Mouse (Mus musculus) right cerebral cortex, postnatal 36 days (tissue): ENCODE data around the gene Gpr68.

Experiments
- DNase-seq, 2 experiments: peaks; one replicate each; pipeline ENCODE4 v3.0.0; 2022; ENCODE audit warnings: low spot score in 2 of 2, mixed read lengths in 1 of 2

The Gpr68 gene

DNA sequence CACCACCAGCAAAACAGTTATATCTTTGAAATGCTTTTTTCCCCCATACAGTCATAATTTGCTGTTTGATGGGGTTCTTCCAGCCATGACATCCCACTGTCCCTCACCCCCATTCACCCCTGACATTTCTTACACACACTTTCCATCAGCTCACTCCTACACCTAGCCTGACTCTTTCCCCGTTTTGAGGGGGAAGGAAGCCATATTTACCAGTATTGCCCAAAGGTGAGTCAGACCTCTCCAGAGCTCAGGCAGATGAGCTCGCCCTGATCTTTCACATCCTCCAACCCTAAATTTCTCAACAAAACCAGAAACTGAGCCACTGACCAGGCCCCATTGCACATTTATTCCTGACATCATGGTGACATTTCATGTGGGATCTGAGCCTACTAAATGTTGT is 36.2 kb downstream of the Gpr68 start:
- no peak for DNase-seq

DNA sequence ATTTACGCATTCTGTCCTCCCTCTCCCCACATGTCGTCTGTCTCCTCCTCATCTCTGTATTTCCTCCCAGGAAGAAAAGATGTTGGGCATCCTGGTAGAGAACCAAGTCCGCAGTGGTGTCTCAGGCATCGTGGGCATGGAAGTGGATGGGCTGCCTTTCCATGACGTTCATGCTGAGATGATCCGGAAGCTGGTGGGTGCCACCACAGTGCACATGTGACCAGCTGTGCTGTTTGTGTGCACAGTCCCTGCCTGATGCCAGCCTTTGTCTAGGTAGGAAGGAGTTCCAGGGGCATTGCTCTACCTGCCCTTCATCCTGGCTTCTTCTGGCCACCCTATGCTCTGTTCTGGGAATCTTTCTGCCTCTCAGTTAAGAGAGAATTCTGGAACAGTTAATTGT is 36.8 kb downstream of the Gpr68 start:
- DNase-seq: no peak

DNA sequence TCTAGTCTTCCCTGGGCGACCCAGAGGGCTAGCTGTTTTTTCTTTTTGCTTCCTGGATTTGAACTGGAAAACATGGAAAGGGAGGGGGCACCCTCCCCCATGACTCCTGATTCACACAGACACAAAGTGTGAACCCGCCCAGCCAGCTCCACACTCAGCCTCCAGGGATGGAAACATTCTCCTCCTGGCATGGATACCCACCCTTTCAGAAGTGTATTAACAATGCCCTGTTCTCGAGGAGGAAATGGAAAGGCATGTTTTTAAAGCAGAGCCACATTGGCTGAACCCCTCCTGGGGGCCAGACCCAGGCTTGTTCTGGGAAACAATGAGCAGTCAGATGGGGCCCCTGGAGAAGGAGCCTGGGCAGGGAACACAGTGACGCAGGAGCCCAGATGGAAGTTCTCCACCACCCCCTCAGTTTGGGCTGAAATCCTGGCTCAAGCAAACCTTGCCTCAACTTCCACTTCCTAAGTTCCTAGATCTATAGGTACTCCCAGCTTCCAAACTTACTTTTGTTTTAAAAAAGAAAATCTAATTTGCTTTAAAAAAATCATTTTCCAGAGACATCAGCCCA is 39.9 kb downstream of the Gpr68 start:
- no peak for DNase-seq

DNA sequence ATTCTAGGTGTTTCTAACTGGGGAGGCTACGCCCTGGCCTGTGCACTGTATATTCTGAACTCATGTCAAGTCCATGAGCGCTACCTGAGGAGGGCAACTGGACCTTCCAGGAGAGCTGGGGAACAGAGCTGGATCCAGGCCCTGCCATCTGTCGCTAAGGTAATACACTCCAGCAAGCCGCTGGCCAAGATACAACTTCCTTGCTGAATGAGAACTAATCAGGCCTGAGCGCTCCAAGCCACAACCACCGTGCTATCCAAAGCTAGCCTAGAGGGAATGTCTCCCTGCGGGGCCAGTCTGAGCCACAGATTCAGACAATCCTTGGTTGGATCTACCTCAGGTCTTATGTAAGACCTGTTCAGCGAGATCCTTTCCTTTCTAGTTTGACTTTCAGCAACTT is 40.9 kb downstream of the Gpr68 start:
- DNase-seq: no peak

DNA sequence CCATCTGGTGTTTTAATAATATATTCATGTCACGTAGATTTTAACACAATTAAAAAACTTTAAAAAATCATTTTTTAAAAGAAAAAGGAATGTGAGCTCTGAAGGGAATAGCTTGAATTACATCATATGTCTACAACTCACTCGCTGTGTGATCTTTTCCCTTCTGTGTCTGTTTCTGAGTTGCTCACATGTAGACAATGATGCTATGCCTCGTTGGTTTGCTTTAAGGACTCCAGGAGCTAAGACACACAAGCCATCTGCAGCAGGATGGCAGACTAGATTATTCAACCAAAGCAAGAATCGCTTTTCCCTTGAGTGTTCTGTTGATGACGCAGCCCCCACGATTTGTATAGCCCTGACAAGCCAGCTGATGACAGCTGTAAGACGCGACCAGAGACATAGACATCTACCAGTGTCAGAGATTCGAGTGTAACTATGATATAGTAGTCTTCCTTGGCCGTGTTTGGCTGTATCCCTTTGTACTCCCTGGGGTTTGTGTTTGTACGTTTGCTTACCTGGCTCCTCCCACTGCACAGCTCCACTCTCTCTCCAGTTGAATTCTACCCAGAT is 42.4 kb downstream of the Gpr68 start:
- no peak for DNase-seq

DNA sequence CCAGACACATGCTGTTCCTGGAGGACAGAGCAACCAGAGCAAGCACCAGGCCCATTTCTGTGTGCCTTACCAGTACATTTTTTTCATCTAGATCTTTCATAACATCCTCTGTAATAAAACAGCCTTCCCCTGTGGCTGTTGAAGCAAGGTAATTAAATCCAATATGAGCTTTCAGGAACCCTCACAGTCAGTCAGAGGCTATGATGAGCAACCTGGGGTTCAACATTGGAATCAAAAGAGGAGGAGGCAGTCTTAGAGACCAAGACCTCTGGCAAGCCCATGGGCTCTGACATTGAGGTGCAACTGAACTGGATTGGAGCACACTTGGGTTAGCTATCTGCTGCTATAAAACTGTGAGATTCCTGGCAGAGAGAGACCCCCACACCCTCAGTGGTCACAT is 42.9 kb downstream of the Gpr68 start:
- DNase-seq: no peak

DNA sequence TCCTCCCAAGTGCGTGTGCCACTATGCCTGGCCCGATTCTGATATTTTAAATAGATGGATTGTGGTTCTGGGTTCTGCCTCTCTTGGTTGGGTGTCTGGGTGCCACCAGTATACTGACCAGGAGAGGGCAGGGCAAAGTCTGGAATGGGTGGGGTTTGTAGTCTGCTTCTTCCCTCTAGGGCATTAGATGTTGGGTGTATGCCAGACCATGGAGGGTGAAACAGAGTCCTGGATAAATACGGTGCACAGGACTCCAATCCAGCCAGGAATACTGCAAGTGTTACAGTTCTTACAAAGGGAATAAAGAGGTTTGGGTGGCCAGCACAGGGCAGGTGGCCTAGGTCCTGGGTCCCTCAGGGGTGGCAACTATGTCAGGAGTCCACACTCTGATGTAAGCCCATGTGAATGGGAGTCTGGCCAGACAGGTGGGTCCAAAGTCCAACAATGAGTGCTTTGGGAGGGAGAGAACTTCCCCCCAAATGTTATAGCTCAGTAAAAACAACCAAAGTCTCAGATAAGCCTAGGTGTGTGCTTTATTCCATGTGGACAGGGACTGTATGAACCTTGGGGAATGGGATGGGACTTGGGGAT is 45.0 kb downstream of the Gpr68 start:
- no peak for DNase-seq

DNA sequence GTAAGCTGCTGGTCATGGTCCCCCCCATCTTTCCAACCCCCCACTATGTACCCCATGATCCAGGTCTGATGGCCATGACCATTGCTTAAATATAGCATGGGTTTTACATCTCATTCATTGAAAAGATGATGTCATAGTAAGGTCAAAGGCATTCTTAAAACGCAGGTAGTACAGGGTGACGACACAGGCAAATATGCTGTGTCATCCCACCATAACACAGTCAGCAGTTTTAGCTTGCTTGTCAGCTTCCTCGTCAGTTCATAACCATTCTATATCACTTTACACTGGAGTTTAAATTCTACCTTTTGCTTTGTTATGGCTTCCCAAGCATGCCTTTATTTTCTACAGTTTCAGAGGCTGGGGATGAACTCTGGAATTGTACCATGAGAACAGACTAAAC is 45.7 kb downstream of the Gpr68 start:
- no peak for DNase-seq

DNA sequence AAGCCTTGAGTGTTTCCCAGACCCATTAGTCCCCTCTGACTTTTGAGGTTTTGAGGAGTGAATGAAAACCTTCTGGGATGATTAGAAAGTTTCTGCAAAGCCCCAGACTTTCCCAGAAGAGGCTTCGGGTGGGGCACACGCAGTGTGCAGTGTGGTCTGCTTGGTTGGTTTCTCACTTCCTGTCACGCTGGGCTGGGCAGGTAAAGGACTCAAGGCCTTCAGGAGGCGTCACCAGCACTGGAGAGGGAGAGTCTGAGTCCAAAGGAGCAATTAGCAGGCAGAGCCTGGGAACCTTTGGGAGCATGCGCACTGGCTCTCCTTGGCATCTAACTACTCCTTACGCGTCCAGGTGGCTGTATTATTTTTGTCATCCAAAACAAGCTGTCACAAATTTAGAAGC is 50.2 kb downstream of the Gpr68 start:
- DNase-seq: no peak

DNA sequence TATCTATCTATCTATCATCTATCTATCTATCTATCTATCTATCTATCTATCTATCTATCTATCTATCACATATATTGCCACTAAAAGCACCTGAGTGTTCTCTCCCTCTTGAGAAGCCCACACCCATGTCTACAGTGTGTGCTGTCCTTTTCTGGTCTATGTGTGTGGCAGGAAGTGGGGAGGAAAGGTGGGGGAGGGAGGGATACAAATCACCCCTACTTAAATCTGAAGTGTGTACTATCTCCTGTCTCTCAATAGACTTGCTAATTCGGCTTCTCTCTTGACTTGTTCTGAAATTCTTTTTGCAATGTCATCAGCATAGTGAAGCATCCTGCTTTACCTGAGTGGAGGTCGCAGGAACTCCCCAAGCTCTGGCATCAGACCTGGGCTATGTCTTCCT is 51.7 kb downstream of the Gpr68 start:
- no peak for DNase-seq

DNA sequence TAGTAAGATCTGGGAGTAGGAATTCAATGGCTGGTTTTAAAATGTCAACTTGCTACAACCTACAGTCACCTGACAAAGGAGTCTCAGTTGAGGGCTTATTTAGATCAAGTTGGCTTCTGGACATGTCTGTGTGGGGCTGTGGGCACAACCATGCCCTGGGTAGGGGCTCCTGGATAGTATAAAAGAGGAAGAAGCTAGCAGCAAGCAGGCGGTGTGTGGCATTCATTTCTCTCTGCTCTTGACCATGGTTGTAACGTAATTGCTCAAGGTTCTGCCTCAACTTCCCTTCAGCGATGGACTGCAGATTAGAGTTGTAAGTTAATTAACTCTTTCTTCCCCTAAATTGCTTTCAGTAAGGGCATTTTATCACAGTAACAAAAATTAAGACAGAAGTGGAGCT is 55.6 kb downstream of the Gpr68 start:
- DNase-seq: no peak

DNA sequence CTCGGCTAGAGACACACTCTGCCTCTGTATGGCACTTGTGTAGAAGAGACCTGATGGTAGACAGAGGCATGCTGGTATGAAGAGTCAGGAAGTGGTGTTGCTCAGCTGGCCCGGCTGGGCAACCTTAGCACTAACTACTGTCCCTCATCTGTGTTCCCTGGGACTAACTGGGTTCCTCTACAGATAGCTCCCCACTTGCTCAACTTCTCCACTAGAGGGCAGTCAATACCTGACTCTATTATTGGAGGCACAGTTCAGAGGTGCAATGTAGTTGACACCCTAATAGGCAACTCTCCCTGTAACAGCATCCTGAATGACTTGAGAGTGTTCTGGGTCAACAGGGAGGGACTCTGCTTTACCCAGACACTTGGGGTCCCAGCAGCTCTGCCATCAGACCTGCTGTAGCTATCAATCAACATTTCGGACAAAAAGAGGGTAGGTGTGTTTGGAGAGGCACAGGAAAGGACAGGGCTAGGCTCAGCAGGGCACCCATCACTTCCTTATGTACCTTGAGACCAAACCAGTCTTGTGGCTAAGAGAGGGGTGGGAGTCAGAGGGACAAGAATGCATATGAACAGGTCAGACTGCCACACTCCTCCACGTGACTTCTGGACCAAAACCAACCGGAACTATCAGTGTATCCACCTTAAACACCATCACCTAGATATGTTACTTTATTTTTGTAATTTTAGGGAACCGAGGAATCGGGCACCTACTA is 58.4 kb downstream of the Gpr68 start:
- DNase-seq: peak in 1 of 2 experiments; percentile 19

DNA sequence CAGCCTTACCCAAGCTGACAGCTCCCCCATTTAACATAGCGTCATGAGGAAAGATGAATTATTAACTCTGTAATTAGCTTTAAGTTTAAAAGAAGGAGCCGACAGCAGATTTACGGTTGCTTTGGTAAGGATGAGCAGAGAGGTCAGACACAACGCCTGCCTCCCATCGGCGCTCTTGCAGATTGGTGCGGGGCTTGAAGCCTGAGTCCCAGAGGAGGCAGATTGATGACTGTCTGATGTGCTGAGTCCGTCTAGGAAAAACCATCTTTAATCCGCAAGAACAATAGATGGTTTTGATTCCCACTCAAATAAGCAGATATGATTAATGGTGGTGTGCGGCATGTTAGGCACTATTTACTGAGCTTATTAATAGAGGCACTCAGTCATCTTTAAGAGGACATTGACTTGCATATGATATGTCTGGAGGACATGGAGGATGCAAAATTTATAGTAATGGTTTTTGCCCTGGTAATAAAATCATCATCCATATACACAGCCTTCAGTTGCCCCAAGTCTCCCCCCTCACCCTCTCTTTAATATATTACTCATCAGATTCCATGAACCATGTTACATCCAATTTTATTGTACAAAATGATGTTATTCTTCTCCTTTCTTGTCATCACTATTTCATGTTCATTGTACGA is 60.4 kb downstream of the Gpr68 start:
- DNase-seq: no peak

DNA sequence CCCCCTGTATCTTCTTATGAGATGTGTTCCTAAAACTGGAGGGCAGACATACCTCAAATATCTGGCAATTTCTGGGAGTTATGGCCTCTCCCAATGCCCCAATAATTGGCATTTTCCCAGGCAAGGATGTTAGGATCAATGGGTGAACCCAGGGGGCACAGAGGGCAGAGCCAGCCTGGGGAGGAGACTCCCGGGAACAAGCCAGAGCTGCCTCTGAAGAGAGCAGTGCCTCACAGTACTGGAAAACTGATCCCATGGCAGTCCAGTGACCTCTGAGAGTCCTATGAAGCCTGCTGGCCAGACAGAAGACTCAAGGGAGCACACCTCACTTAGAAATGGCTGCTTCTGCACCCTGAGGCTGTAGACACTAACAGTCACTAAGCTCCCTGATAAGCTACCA is 61.4 kb downstream of the Gpr68 start:
- DNase-seq: no peak

DNA sequence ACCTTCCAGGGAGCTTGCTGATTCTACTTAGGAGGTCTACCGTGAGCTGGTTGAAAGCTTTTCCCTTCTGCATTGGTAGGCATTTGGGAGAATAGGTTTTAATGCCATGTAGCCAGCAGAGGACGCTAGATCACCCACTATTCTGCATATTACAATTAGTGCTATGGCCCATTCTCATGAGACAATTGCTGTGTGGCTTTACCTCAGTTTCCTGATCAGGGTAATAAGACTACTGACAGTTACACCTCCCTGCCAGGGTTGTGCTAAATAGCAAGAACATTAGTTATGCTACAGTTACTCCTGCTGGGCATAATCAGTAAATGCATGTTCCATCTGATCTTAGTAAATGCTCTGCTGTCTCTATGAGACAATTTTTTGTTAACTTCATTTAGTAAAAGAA is 62.2 kb downstream of the Gpr68 start:
- no peak for DNase-seq

DNA sequence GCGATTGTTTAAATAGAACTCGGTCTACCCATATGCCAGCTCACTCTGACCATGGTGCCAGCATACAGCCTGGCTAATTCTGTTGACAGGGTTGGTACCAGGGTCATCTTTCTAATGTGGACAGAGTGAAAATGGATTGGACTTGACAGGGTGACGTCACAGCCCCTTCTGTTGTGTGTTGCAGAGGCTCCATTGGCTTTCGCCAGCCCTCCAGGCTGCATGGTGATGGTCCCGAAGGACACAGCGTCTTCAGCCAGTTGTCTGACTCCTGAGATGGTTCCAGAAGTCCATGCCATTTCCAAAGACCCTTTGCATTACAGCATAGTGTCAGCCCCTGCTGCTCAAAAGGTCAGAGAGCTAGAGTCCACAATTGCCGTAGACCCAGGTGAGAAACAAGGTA is 63.5 kb downstream of the Gpr68 start:
- no peak for DNase-seq

DNA sequence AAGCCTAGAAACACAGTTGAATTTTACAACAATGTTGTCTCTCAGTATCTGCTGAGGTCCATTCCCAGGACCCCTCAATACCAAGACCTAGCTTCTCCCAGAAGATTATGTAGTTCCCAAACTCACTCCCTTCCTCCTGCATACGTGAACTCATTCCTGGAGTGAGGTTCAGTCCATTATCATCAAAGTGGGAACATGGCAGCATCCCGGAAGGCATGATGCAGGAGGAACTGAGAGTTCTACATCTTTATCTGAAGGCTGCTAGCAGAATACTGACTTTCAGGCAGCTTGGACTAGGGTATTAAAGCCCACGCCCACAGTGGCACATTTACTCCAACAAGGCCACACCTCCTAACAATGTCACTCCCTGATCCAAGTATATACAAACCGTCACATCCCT is 64.8 kb downstream of the Gpr68 start:
- no peak for DNase-seq

DNA sequence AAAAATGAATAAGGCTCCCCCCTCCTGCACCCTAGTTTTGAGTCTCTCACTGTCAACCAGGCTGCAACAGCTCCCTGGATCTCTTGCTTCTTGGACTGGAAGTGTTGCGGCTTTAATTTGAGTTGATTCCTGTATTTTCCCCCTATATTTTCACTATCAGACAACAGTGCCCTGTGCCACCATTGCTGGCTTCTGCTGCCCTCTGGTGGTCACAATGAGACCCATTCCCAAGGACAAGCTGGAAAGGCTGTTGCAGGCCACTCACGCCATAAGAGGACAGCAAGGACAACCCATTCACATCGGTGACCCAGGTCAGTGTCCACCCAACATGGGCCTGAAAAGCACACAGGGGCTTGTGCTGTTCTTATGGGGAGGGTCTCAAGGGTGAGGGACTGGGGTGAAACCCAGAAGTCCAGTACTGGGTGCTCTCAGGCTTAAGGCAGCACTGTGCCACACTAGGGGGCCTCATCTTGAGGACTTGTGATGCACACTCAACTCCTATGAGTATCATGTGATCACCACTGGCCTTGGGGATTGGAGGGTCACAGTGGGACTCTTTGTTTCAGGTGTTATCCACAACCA is 66.7 kb downstream of the Gpr68 start:
- DNase-seq: peak; percentile 41 to 57

DNA sequence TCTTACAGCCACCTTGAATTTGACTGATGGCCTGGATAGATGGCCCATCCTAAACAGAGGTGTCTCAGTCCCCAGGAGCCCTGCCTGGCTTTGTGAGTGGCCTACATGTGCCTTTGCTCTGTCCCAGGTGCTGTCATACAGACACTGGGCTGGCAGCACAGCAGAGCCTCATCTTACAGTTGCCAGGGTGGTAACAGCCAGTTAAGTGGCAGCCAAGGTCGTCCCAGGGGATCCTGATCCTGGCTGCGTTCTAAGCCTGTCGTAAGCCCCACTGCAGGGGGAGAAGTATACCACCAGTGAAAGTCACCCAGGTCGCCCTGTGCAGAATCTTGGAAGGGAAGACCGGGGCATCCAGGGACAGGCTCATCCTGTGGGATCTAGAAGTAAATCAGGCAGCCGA is 68.1 kb downstream of the Gpr68 start:
- no peak for DNase-seq

DNA sequence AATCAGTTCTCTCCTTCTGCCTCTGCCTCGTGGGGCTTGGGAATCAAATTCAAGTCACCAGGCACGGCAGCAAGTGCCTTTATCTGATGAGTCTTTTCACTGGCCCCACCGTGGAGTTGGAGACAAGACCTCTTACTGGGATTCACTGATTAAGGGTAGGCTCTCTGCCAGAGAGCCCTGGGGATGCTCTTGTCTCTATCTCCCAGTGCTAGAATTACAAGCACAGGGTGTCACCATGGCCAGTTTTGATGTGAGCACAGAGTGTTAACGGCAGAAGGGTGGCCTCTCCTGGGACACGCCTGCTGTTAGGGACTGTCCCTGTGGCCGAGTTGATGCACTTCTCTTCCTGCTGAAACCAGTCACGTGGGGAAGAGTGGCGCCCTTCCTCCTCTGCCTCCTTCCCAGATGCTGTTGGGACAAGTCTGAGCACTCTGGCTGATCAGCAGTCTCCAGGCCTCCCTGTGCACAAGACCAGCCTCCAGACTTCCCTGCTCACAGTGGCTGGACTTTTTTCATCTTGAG is 68.9 kb downstream of the Gpr68 start:
- no peak for DNase-seq

DNA sequence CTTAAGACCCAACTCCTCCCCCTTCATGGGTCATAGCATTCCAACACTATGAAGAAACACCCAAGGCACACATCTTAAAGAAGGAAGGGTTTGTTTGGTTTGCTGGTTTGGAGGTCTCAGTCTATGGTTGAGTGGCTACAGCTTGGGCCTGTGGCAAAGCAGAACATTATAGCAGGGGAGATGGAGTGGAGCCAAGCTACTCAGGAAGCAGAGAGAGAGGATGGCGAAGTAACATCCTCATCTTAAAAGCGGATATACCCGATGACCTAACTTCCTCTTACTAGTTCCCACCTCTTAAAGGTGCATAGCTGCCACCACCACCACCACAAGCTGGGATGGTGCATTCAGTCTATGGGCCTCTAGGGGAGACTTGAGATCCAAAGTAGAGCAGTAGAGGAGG is 70.8 kb downstream of the Gpr68 start:
- no peak for DNase-seq
